Mouse (Mus musculus): ENCODE measurements around the gene Foxo1. TPM values are rescaled to one million over a fixed set of nuclear protein-coding genes. Genes with fewer than 3 reads are reported as not detected.

Foxo1 gene
- polyA plus RNA-seq, 1 experiment from 2014 or later, result 5.6 TPM

Other genes starting within 250 kb of the Foxo1 start
- 7.4 and 8.4 TPM in 2 replicates for gene Maml3, start 163.3 kb upstream of the Foxo1 start, polyA plus RNA-seq (2015; fragmentation: Nextera tagmentation; extraction: Ambion mirVana)